ENCODE assay signal across 10 mouse cellular contexts in genomic region chr5:142801977-142802376, GRCm38 (mm10). TPM values are rescaled to one million over a fixed set of nuclear protein-coding genes. Genes with fewer than 3 reads are reported as not detected.
A peak's percentile ranks its signal among the peaks of the same experiment; 100 is the strongest.
DNase-seq lines count a peak whose midpoint lies in the region; ATAC-seq lines count a peak whose summit lies in the region.
"Had no signal": no experiment of that assay in that cellular context is flagged by ENCODE, and none has a peak within 500 bp of the region (broad histone marks: within the 10 kb centered on the region; RNA-seq: fewer than 3 reads in every experiment).

No protein-coding gene starts in this region.

- H3K9me3 ChIP-seq in hindbrain, embryonic 12.5 days (replicated peaks), result no peaks in the 10 kb centered on the region
- H3K9me3 ChIP-seq in hindbrain, embryonic 11.5 days (ENCODE audit: control insufficient read depth, low read length), result no peaks in the 10 kb centered on the region
- H3K9me3 ChIP-seq in forebrain, embryonic 12.5 days, result no peaks in the 10 kb centered on the region
- no peaks in the 10 kb centered on the region for H3K9me3 ChIP-seq in liver, embryonic 16.5 days (replicated peaks; ENCODE audit: control insufficient read depth, low read length)

- H3K4me3 ChIP-seq in hindbrain, embryonic 12.5 days, result no peak overlapping the region
- no peak overlapping the region for H3K4me3 ChIP-seq in hindbrain, embryonic 11.5 days (ENCODE audit: low read depth, low read length)
- H3K4me3 ChIP-seq in forebrain, embryonic 12.5 days (replicated peaks), result no peak overlapping the region
- peak overlapping the region; percentile 14; the same call in 1 of the 2 replicates for H3K4me3 ChIP-seq in liver, embryonic 16.5 days (ENCODE audit: low read depth, low read length)

- no peak overlapping the region for H3K9ac ChIP-seq in hindbrain, embryonic 12.5 days
- no peak overlapping the region for H3K9ac ChIP-seq in hindbrain, embryonic 11.5 days (ENCODE audit: low read depth, low read length)
- peak overlapping the region; percentile 18; the same call in 1 of the 2 replicates for H3K9ac ChIP-seq in forebrain, embryonic 12.5 days
- H3K9ac ChIP-seq in liver, embryonic 16.5 days (ENCODE audit: low read depth, low read length), result peak overlapping the region; percentile 18; the same call in 1 of the 2 replicates

- peak overlapping the region; percentile 11; the same call in 1 of the 2 replicates for H3K4me2 ChIP-seq in hindbrain, embryonic 12.5 days (replicated peaks)
- H3K4me2 ChIP-seq in hindbrain, embryonic 11.5 days (replicated peaks; ENCODE audit: low read depth, low read length), result no peak overlapping the region
- H3K4me2 ChIP-seq in forebrain, embryonic 12.5 days, result peak overlapping the region; percentile 19; the same call in 1 of the 2 replicates
- H3K4me2 ChIP-seq in liver, embryonic 16.5 days (ENCODE audit: low read depth, low read length), result peak overlapping the region; percentile 46

- H3K36me3 ChIP-seq in hindbrain, embryonic 12.5 days, result peaks cover 12% of the 10 kb centered on the region
- no peaks in the 10 kb centered on the region for H3K36me3 ChIP-seq in hindbrain, embryonic 11.5 days (ENCODE audit: control insufficient read depth, insufficient read depth, low read length)
- H3K36me3 ChIP-seq in forebrain, embryonic 12.5 days (replicated peaks), result peaks cover 33% of the 10 kb centered on the region
- no peaks in the 10 kb centered on the region for H3K36me3 ChIP-seq in liver, embryonic 16.5 days (ENCODE audit: control insufficient read depth, insufficient read depth)

- WGBS in hindbrain, embryonic 12.5 days, result 51% methylated on average over 2 of the region's 2 CpGs
- 43% methylated on average over 2 of the region's 2 CpGs for WGBS in hindbrain, embryonic 11.5 days
- WGBS in forebrain, embryonic 12.5 days, result 51% methylated on average over 2 of the region's 2 CpGs
- WGBS in liver, embryonic 16.5 days (ENCODE audit: insufficient replicate concordance), result 38% methylated on average over 2 of the region's 2 CpGs

- H3K27ac ChIP-seq in hindbrain, embryonic 12.5 days, result no peak overlapping the region
- H3K27ac ChIP-seq in hindbrain, embryonic 11.5 days (ENCODE audit: low read depth, low read length), result no peak overlapping the region
- H3K27ac ChIP-seq in forebrain, embryonic 12.5 days, result peak overlapping the region; percentile 50; the same call in 1 of the 2 replicates
- peak overlapping the region; percentile 54 for H3K27ac ChIP-seq in liver, embryonic 16.5 days (ENCODE audit: low read length)

- no peak for ATAC-seq in hindbrain, embryonic 12.5 days (ENCODE audit: low FRiP score)
- ATAC-seq in hindbrain, embryonic 11.5 days (ENCODE audit: low FRiP score), result no peak
- ATAC-seq in forebrain, embryonic 12.5 days (ENCODE audit: low FRiP score), result no peak
- ATAC-seq in liver, embryonic 16.5 days (ENCODE audit: low read depth), result peak; percentile 77
- no peak for ATAC-seq in CD4-positive, CD25-positive, alpha-beta regulatory T cell, adult 4 months

- peaks cover 74% of the 10 kb centered on the region for H3K4me1 ChIP-seq in hindbrain, embryonic 12.5 days
- peaks cover 4% of the 10 kb centered on the region; the same call in 1 of the 2 replicates for H3K4me1 ChIP-seq in hindbrain, embryonic 11.5 days (replicated peaks; ENCODE audit: control insufficient read depth, insufficient read depth, low read length)
- H3K4me1 ChIP-seq in forebrain, embryonic 12.5 days, result peaks cover 78% of the 10 kb centered on the region
- peaks cover 44% of the 10 kb centered on the region for H3K4me1 ChIP-seq in liver, embryonic 16.5 days (ENCODE audit: control insufficient read depth, low read depth, low read length)

- DNase-seq in hindbrain, embryonic 11.5 days (ENCODE audit: low spot score), result no peak
- peak; percentile 44 for DNase-seq in c-Kit-negative CD71-positive TER-119-positive erythroid progenitor cells, embryonic 14.5 days (ENCODE audit: low read depth, low spot score)
- no peak for DNase-seq in adrenal gland, postnatal 25 days
- no peak for DNase-seq in adrenal gland, postnatal 36 days
- DNase-seq: heart, adult 18-20 months; thymus, postnatal 25 days had no signal

- no peaks in the 10 kb centered on the region for H3K27me3 ChIP-seq in hindbrain, embryonic 12.5 days
- no peaks in the 10 kb centered on the region for H3K27me3 ChIP-seq in hindbrain, embryonic 11.5 days (ENCODE audit: control insufficient read depth, insufficient read depth, low read length)
- H3K27me3 ChIP-seq in forebrain, embryonic 12.5 days, result no peaks in the 10 kb centered on the region
- no peaks in the 10 kb centered on the region for H3K27me3 ChIP-seq in liver, embryonic 16.5 days (ENCODE audit: control insufficient read depth, insufficient read depth, low read depth, low read length)

RNA-seq across cellular contexts. Expression of gene Tnrc18, which starts 15.5 kb away (rescaled TPM):
- 72.8 and 73.7 TPM in 2 replicates for polyA plus RNA-seq in hindbrain, embryonic 12.5 days (2016; fragmentation: Nextera tagmentation; extraction: Ambion mirVana)
- polyA plus RNA-seq in hindbrain, embryonic 11.5 days (2014; fragmentation: Nextera tagmentation; extraction: Ambion mirVana), result 30.7 and 44.0 TPM in 2 replicates
- 56.8 and 64.6 TPM in 2 replicates for polyA plus RNA-seq in forebrain, embryonic 12.5 days (2016; fragmentation: Nextera tagmentation; extraction: Ambion mirVana)
- polyA plus RNA-seq in liver, embryonic 16.5 days (2015; fragmentation: Nextera tagmentation; extraction: Ambion mirVana), result 2.6 and 3.4 TPM in 2 replicates
- polyA plus RNA-seq in CD4-positive, CD25-positive, alpha-beta regulatory T cell, adult 4 months (2017; shearing (Covaris generic)), result 1 to 10 TPM; 2.8 to 3.7 TPM
- total RNA-seq in adrenal gland, postnatal 25 days (2021), result 114 and 123 TPM in 2 replicates
- 10 to 100 TPM; 79.8 to 81.9 TPM for total RNA-seq in adrenal gland, postnatal 36 days (2021)

Comparison
In these comparisons a context has a peak if more than half of its experiments do, and no peak if none do; other contexts are left out.
1. H3K27ac ChIP-seq: peak in forebrain, embryonic 12.5 days (single experiment) and liver, embryonic 16.5 days (single experiment); none in hindbrain, embryonic 12.5 days (single experiment) and hindbrain, embryonic 11.5 days (single experiment).
2. H3K9ac ChIP-seq: peak in forebrain, embryonic 12.5 days (single experiment) and liver, embryonic 16.5 days (single experiment); none in hindbrain, embryonic 12.5 days (single experiment) and hindbrain, embryonic 11.5 days (single experiment).